Mouse (Mus musculus): ENCODE results near the gene Dok5. TPM values are rescaled to one million over a fixed set of nuclear protein-coding genes. Genes with fewer than 3 reads are reported as not detected.
A peak's percentile ranks its signal among the peaks of the same experiment; 100 is the strongest.

The Dok5 gene
- polyA plus RNA-seq, 1 experiment, result 35.0 TPM

DNA sequence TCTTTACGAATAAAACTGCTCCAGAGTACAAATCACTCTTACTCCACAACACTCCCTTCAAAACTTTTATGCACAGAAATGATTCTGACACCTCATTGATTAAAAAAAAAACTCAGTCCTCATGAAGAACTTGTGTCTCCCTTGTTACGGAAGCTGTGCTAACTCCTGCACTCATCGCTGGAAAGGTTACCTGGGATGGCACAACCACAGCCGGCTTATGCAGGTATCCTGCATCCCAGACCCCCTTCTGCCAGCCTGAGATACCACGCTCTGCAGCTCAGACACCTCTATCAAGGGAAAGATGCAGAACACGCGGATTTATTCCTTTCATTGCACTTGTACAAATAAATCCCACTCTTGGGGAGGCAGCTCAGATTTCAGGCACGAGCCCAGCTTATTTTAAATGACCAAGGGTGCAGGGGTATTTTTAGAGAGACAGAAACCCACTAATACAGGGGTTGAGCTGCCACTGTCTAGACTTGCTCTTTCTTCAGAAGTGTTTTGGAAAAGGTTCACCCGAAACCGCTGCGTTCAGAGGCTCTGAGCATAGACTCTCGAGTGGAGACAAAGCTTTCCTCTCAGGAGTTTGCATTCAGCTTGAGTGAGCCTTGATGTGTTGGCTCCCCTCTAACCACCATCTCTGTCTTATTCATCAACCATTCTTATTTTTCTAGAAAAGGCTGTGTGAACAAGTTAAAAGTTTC, 76.1 kb downstream of the Dok5 start:
- DNase-seq (ENCODE audit: low read depth), result peak; percentile 82

GRCm38 (mm10) chr2:170808259-170808789, 76.7 kb downstream of the Dok5 start:
- peak; percentile 84 for DNase-seq (ENCODE audit: low read depth)
- TF ChIP-seq CTCF (IDR thresholded peaks at IDR 0.05; ENCODE audit: borderline replicate concordance, extremely low read depth, insufficient read depth, insufficient read length), result no peak
- TF ChIP-seq POLR2A (IDR thresholded peaks at IDR 0.05; ENCODE audit: borderline replicate concordance, extremely low read depth, insufficient read depth, insufficient read length, poor library complexity, severe bottlenecking), result no peak

More for the DNA sequence above, 76.1 kb downstream of the Dok5 start:
- TF ChIP-seq POLR2A (IDR thresholded peaks at IDR 0.05; ENCODE audit: borderline replicate concordance, extremely low read depth, insufficient read depth, insufficient read length, poor library complexity, severe bottlenecking) (no peak), CTCF (IDR thresholded peaks at IDR 0.05; ENCODE audit: borderline replicate concordance, extremely low read depth, insufficient read depth, insufficient read length) (no peak)

GRCm38 (mm10) chr2:170811356-170811755, 79.7 kb downstream of the Dok5 start:
- peak; percentile 77 for DNase-seq (ENCODE audit: low read depth)
- TF ChIP-seq POLR2A (IDR thresholded peaks at IDR 0.05; ENCODE audit: borderline replicate concordance, extremely low read depth, insufficient read depth, insufficient read length, poor library complexity, severe bottlenecking), result no peak
- TF ChIP-seq CTCF (IDR thresholded peaks at IDR 0.05; ENCODE audit: borderline replicate concordance, extremely low read depth, insufficient read depth, insufficient read length), result no peak

DNA sequence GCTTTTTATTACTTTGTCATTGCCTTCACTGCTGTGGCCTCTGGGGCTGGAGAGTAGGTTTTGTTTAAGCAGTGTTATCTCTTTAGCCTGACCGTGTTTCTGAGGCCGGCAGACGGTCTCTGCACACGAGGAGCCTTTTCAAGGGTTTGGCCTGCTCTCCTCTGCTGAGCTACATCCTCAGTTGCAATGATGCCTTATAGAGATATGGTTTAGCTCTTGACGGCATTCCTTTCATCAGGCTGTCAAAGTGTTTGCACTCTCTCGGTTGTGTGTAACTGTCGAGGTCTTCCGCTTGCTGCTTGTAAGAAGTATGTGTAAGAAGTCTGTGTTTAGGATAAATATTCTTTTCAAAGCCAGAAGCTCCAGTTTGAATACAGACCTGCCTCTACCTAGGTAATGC, 84.7 kb downstream of the Dok5 start:
- TF ChIP-seq CTCF (IDR thresholded peaks at IDR 0.05; ENCODE audit: borderline replicate concordance, extremely low read depth, insufficient read depth, insufficient read length) (no peak), POLR2A (IDR thresholded peaks at IDR 0.05; ENCODE audit: borderline replicate concordance, extremely low read depth, insufficient read depth, insufficient read length, poor library complexity, severe bottlenecking) (no peak)
- peak; percentile 49 for DNase-seq (ENCODE audit: low read depth)

- TF ChIP-seq CTCF (IDR thresholded peaks at IDR 0.05; ENCODE audit: borderline replicate concordance, extremely low read depth, insufficient read depth, insufficient read length), result no peak
- TF ChIP-seq POLR2A (IDR thresholded peaks at IDR 0.05; ENCODE audit: borderline replicate concordance, extremely low read depth, insufficient read depth, insufficient read length, poor library complexity, severe bottlenecking), result no peak
- DNase-seq (ENCODE audit: low read depth), result no peak
These were observed 85.6 kb downstream of the Dok5 start for GRCm38 (mm10) chr2:170817112-170817703.

- TF ChIP-seq CTCF (IDR thresholded peaks at IDR 0.05; ENCODE audit: borderline replicate concordance, extremely low read depth, insufficient read depth, insufficient read length) (no peak), POLR2A (IDR thresholded peaks at IDR 0.05; ENCODE audit: borderline replicate concordance, extremely low read depth, insufficient read depth, insufficient read length, poor library complexity, severe bottlenecking) (no peak)
- peak; percentile 52 for DNase-seq (ENCODE audit: low read depth)
These were observed 95.3 kb downstream of the Dok5 start for GRCm38 (mm10) chr2:170826821-170827441.

DNA sequence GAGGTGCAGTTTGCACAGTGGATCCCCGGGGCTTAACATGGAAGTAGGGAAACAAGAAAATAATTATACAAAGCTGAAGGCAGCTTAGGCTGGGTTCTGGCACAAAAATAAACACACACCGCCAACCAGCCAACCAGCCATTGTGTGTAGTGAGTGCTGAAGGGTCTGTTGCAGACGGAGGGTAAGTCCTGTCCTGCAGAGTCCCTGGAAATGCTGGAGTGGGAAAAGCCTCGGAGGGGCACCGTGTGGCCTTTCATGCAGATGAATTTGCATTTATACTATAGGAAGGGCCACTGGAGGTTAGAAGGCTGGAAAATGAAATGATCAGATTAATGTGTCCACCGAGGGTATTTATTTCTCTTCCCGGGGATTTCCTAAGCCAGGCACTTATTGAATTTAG, 97.2 kb downstream of the Dok5 start:
- DNase-seq (ENCODE audit: low read depth), result peak; percentile 78
- TF ChIP-seq POLR2A (IDR thresholded peaks at IDR 0.05; ENCODE audit: borderline replicate concordance, extremely low read depth, insufficient read depth, insufficient read length, poor library complexity, severe bottlenecking), result no peak
- TF ChIP-seq CTCF (IDR thresholded peaks at IDR 0.05; ENCODE audit: borderline replicate concordance, extremely low read depth, insufficient read depth, insufficient read length), result no peak

DNA sequence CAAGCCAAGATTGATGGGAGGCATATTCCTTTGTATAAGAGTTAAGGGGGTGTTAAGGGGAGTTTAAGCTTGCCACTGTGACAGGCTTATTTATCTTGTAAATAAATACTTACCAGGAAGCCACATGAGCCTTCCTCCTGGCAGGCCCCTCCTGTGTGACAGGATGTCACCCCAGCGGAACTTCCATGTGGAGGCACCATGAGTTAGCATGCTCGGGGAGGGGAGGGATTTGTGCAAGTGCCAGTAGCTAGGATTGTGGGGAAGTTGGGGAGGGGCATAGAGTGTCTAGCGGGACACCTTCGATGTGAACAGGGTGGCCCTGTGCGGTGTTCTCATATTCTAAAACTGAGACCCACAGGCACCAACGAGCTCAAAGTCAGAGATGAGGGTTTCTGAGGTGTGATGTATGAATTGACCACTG, 97.6 kb downstream of the Dok5 start:
- TF ChIP-seq CTCF (IDR thresholded peaks at IDR 0.05; ENCODE audit: borderline replicate concordance, extremely low read depth, insufficient read depth, insufficient read length) (no peak), POLR2A (IDR thresholded peaks at IDR 0.05; ENCODE audit: borderline replicate concordance, extremely low read depth, insufficient read depth, insufficient read length, poor library complexity, severe bottlenecking) (no peak)
- peak; percentile 67 for DNase-seq (ENCODE audit: low read depth)

DNA sequence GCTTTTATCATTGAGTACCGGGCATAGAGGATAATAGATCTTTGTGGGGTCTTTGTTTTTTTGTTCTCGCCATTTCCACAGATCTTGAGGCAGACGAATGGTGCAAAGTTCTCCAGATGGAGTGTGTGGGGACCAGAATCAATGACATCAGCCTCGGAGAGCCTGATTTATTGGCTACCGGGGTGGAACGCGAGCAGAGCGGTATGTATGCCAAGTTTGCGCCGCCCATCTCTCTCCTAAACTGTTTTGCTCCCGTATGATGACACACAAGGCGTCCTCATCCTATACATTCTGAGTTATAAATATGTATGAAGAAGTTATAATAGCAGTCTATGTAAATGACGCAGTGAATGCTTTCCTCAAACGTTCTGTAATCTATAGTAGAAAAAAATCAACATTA, 98.4 kb downstream of the Dok5 start:
- TF ChIP-seq POLR2A (IDR thresholded peaks at IDR 0.05; ENCODE audit: borderline replicate concordance, extremely low read depth, insufficient read depth, insufficient read length, poor library complexity, severe bottlenecking), result no peak
- no peak for TF ChIP-seq CTCF (IDR thresholded peaks at IDR 0.05; ENCODE audit: borderline replicate concordance, extremely low read depth, insufficient read depth, insufficient read length)
- no peak for DNase-seq (ENCODE audit: low read depth)

DNA sequence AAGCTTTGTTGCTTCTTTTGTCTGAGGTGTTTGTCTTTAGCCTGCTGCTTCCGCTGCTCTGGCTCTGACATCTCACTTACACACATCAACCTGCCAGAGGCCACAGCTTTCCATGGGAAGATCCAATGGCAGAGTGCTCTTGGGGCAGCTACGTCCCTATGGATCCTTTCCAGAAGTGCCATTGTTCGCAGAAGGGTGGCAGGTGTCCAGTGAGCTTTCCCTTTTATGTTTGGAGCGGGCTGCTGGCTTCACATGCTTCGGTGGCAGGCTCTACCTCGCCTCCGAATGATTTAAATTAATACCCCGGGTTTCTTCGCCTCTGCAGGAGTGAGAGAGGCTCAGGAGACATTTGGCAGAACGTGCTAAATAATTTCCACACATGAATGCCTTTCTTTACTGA, 105.3 kb downstream of the Dok5 start:
- TF ChIP-seq CTCF (IDR thresholded peaks at IDR 0.05; ENCODE audit: borderline replicate concordance, extremely low read depth, insufficient read depth, insufficient read length) (no peak), POLR2A (IDR thresholded peaks at IDR 0.05; ENCODE audit: borderline replicate concordance, extremely low read depth, insufficient read depth, insufficient read length, poor library complexity, severe bottlenecking) (no peak)
- DNase-seq (ENCODE audit: low read depth), result peak; percentile 95

GRCm38 (mm10) chr2:170837363-170837762, 105.8 kb downstream of the Dok5 start:
- TF ChIP-seq POLR2A (IDR thresholded peaks at IDR 0.05; ENCODE audit: borderline replicate concordance, extremely low read depth, insufficient read depth, insufficient read length, poor library complexity, severe bottlenecking) (no peak), CTCF (IDR thresholded peaks at IDR 0.05; ENCODE audit: borderline replicate concordance, extremely low read depth, insufficient read depth, insufficient read length) (no peak)
- peak; percentile 69 for DNase-seq (ENCODE audit: low read depth)

Data from brain, embryonic 14.5 days (tissue).